Mouse (Mus musculus) embryonic fibroblast, embryonic 13.5 days (primary cell): ENCODE results near the gene Anxa8.

ENCODE experiments used
- CTCF ChIP-seq: IDR thresholded peaks from 2 replicates; pipeline ENCODE4 v1.5.1; 2011; ENCODE audit warnings: mild to moderate bottlenecking, control low read depth, low read length, moderate library complexity, borderline replicate concordance; ENCODE audit not compliant: insufficient read depth
- POLR2A ChIP-seq: IDR thresholded peaks from 2 replicates; pipeline ENCODE4 v1.6.1; 2011; ENCODE audit warnings: low read depth, mild to moderate bottlenecking, control low read depth, low read length, moderate library complexity

DNA sequence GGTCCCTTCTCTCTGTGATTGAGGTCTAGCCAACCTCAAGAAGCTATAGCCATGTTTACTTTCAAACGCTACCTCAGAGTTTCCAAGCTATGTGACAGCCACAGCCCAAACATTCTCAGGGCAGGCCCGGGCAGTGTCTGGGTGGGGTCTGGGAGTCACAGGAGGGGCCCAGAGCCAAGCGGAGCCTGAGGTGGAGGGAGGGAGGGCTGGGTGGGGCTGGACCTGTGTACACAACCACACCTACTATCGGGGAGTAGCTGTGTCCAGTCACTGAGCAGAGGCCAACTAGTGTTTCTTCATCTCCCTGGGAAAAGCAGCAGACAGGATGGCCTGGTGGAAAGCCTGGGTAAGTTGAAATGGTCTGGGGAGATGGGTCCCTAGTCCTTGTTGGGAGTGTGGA, at the start of gene Anxa8:
- TF ChIP-seq CTCF (no peak), POLR2A (0 out of 2 replicates have a peak, but pooled peaks have one; percentile 18)
